Mouse (Mus musculus) bone marrow macrophage, adult 2 months (primary cell): ENCODE results near the gene Mansc1. TPM values are rescaled to one million over a fixed set of nuclear protein-coding genes. Genes with fewer than 3 reads are reported as not detected.
"Not testable (repeated sequence)": the region's sequence is repeated elsewhere in the genome, so short reads cannot be mapped to it uniquely, and the experiment has no call there.

Experiments
- H3K27ac ChIP-seq: 2 replicates; pipeline ENCODE4 v1.5.1; 2012; ENCODE audit warnings: low read depth, low read length; ENCODE audit not compliant: insufficient read depth
- H3K4me1 ChIP-seq: 2 replicates; pipeline ENCODE4 v1.6.1; 2012; ENCODE audit warnings: low read length; ENCODE audit not compliant: control insufficient read depth, insufficient read depth
- H3K4me3 ChIP-seq: 2 replicates; pipeline ENCODE4 v1.5.1; 2012; ENCODE audit warnings: mild to moderate bottlenecking, low read length, moderate library complexity; ENCODE audit not compliant: insufficient read depth
- CTCF ChIP-seq: IDR thresholded peaks from 2 replicates; pipeline ENCODE4 v1.5.1; 2012; ENCODE audit warnings: low read depth, mild to moderate bottlenecking, low read length, moderate library complexity
- POLR2A ChIP-seq: IDR thresholded peaks from 2 replicates; pipeline ENCODE4 v1.6.1; 2012; ENCODE audit warnings: mild to moderate bottlenecking, low read depth, low read length, borderline replicate concordance
- polyA plus RNA-seq: library from polyadenylated mRNA; stranded (reverse); fragments of >200 nt; gene quantifications from 2 replicates; pipeline ENCODE4 v1.2.4, GENCODE M21; 2012; ENCODE audit not compliant: missing spikeins, insufficient read depth, insufficient read length

Gene Mansc1
- 4.3 and 5.6 TPM in 2 replicates for polyA plus RNA-seq

GRCm38 (mm10) chr6:134631947-134632687, at the start of gene Mansc1:
Gene Mansc1 (minus strand): TSS chr6:134632488.
- no peak for TF ChIP-seq POLR2A
- no peak for TF ChIP-seq CTCF
- no peak within 1 kb of the TSS for H3K4me3 ChIP-seq
- H3K4me1 ChIP-seq, result peaks cover 17% of the 10 kb centered on the region
- H3K27ac ChIP-seq, result no peak within 1 kb of the TSS

GRCm38 (mm10) chr6:134679330-134679729, 47.0 kb upstream of the Mansc1 start:
- not testable (repeated sequence) for H3K4me1 ChIP-seq, H3K27ac ChIP-seq, H3K4me3 ChIP-seq

GRCm38 (mm10) chr6:134678037-134678436, 45.7 kb upstream of the Mansc1 start:
- no peak for TF ChIP-seq POLR2A
- no peak for TF ChIP-seq CTCF
- Histone ChIP-seq H3K4me1 (peaks cover 6% of the 10 kb centered on the region), H3K4me3 (no peak overlapping the region), H3K27ac (no peak overlapping the region)

GRCm38 (mm10) chr6:134677504-134677903, 45.2 kb upstream of the Mansc1 start:
- TF ChIP-seq CTCF, result no peak
- no peak for TF ChIP-seq POLR2A
- Histone ChIP-seq H3K4me3 (no peak overlapping the region), H3K27ac (no peak overlapping the region), H3K4me1 (peaks cover 7% of the 10 kb centered on the region)

DNA sequence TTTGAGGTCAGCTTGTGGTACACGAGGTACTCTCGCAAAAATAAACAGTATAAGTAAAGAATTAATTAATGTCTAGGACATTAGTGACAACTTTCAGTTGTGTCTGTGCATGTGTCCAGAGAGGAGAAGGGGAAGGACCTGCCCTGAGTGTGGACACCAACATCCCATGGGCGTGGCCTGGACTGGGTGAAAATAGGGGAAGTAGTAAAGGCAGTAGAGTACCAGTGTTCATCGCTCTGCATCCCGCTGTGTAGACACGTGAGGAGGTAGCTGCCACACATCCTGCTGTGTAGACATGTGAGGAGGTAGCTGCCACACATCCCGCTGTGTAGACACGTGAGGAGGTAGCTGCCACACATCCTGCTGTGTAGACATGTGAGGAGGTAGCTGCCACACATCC, 41.4 kb upstream of the Mansc1 start:
- H3K4me1 ChIP-seq, result peaks cover 31% of the 10 kb centered on the region
- not testable (repeated sequence) for H3K27ac ChIP-seq, H3K4me3 ChIP-seq

- TF ChIP-seq CTCF (no peak), POLR2A (no peak)
- no peak overlapping the region for H3K27ac ChIP-seq
- H3K4me1 ChIP-seq, result peaks cover 33% of the 10 kb centered on the region
- no peak overlapping the region for H3K4me3 ChIP-seq
Measured at GRCm38 (mm10) chr6:134670881-134671411, 38.7 kb upstream of the Mansc1 start.

GRCm38 (mm10) chr6:134669179-134669865, 37.0 kb upstream of the Mansc1 start:
- Histone ChIP-seq H3K4me1 (peaks cover 33% of the 10 kb centered on the region), H3K27ac (no peak overlapping the region), H3K4me3 (no peak overlapping the region)
- no peak for TF ChIP-seq CTCF
- TF ChIP-seq POLR2A, result no peak

DNA sequence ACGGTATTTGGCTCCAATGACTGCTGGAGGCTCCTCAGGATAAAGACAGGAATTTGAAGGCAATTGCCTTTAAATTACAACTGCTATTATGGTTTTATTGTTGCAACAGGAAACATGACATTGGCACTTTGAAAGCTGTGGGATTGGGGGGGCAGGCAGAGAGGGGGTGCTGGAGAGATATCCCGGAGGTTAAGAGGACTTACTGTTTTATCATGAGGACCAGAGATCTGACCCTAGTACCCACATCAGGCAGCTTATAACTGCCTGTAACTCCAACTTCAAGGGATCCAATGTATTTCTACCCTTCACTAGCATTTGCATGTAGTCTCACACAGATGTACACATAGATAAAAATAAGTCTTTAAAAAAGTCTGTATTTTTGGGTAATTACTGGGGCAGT, 36.2 kb upstream of the Mansc1 start:
- Histone ChIP-seq H3K4me1 (peaks cover 30% of the 10 kb centered on the region), H3K4me3 (no peak overlapping the region), H3K27ac (no peak overlapping the region)
- TF ChIP-seq CTCF (no peak), POLR2A (no peak)

- TF ChIP-seq CTCF (no peak), POLR2A (no peak)
- Histone ChIP-seq H3K4me1 (peaks cover 16% of the 10 kb centered on the region), H3K27ac (no peak overlapping the region), H3K4me3 (no peak overlapping the region)
Measured at GRCm38 (mm10) chr6:134665817-134666216, 33.5 kb upstream of the Mansc1 start.

DNA sequence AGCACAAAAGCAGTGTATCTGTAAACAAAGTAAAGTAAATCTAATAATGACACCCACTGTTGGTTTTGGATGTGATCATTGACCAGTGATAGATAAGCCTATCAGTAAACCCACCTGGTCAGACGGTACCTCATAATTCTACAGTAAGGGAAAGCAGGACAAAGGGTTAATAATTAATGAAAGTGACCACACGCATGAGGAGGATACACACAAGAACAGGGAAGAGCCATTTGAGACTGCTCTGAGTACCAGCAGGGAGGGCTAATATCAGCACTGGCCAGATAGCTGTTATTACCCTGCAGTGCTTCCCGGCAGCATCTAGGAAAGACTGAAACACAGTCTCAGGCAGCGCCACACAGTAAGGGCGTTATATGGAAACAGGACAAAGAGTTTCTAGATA, 32.3 kb upstream of the Mansc1 start:
- no peak overlapping the region for H3K27ac ChIP-seq
- no peak overlapping the region for H3K4me3 ChIP-seq
- peaks cover 7% of the 10 kb centered on the region for H3K4me1 ChIP-seq
- TF ChIP-seq POLR2A (no peak), CTCF (no peak)
